Mouse (Mus musculus) lung, embryonic 16.5 days (tissue): ENCODE data around the gene Dyx1c1. TPM values are rescaled to one million over a fixed set of nuclear protein-coding genes. Genes with fewer than 3 reads are reported as not detected.

ENCODE experiments used
- ATAC-seq: fragments of 200-750 bp; cut with Nextera tagmentation; 2 replicates; pipeline ENCODE4 v1.8.0; 2017; ENCODE audit warnings: low read depth, mild to moderate bottlenecking, moderate library complexity
- H3K27ac ChIP-seq: fragments of 300-500 bp; sonication (generic); 2 replicates; pipeline ENCODE4 v1.5.1; 2014; ENCODE audit warnings: mild to moderate bottlenecking, control low read depth, low read length
- H3K27me3 ChIP-seq: fragments of 300-500 bp; sonication (generic); 2 replicates; pipeline ENCODE4 v1.6.1; 2014; ENCODE audit warnings: low read depth, low read length, mixed read lengths; ENCODE audit not compliant: control insufficient read depth, insufficient read depth
- H3K36me3 ChIP-seq: fragments of 300-500 bp; sonication (generic); 2 replicates; pipeline ENCODE4 v1.6.1; 2014; ENCODE audit warnings: low read length; ENCODE audit not compliant: control insufficient read depth, insufficient read depth
- H3K4me1 ChIP-seq: fragments of 300-500 bp; sonication (generic); replicated peaks from 2 replicates; pipeline ENCODE4 v1.6.1; 2014; ENCODE audit warnings: low read length, mixed read lengths; ENCODE audit not compliant: control insufficient read depth, insufficient read depth
- H3K4me2 ChIP-seq: fragments of 300-500 bp; sonication (generic); 2 replicates; pipeline ENCODE4 v1.6.1; 2014; ENCODE audit warnings: low read depth, low read length, control low read depth
- H3K4me3 ChIP-seq: fragments of 300-500 bp; sonication (generic); 2 replicates; pipeline ENCODE4 v1.5.1; 2014; ENCODE audit warnings: mild to moderate bottlenecking, low read length, control low read depth
- H3K9ac ChIP-seq: fragments of 300-500 bp; sonication (generic); 2 replicates; pipeline ENCODE4 v1.6.1; 2014; ENCODE audit warnings: low read length, control low read depth
- H3K9me3 ChIP-seq: fragments of 300-500 bp; sonication (generic); 2 replicates; pipeline ENCODE4 v1.6.1; 2016; ENCODE audit warnings: low read length; ENCODE audit not compliant: control insufficient read depth
- WGBS: fragments of 180-500 bp; shearing (Covaris S2); extraction: QIAGEN DNeasy Blood & Tissue Kit; methylation state at CpG from one replicate; pipeline ENCODE4 v1.1.7; 2014; 5-methylcytosine and 5-hydroxymethylcytosine counted together
- polyA plus RNA-seq: library from polyadenylated mRNA; unstranded; fragments of >200 nt; fragmentation: Nextera tagmentation; extraction: Ambion mirVana; gene quantifications from 2 replicates; pipeline ENCODE4 v1.2.1, GENCODE M21; 2015

Dyx1c1 gene
- polyA plus RNA-seq, 1 experiment from 2014 or later: 2.3 TPM

DNA sequence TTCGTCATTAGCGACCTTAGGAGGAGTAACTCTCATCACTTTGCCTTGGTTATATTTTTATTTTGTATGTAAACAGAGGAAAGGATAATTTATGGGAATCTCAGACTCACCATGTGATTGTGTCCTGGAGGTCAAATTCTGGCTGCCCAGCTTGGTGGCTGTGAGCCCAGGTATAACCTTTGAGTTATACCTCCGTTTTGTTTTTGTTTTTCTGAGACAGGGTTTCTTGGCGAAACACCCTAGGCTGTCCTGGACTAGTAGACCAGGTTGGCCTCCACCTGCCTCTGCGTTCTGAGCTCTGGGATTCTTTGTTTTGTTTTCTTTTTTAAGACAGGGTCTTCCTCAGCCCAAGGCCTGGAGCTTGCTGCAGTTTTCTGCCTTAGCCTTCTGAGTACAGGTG, 30.1 kb downstream of the Dyx1c1 start:
- Histone ChIP-seq H3K4me2 (no peak overlapping the region), H3K9me3 (no peaks in the 10 kb centered on the region), H3K27ac (no peak overlapping the region), H3K27me3 (no peaks in the 10 kb centered on the region), H3K4me3 (no peak overlapping the region), H3K4me1 (peaks cover 8% of the 10 kb centered on the region), H3K9ac (no peak overlapping the region), H3K36me3 (no peaks in the 10 kb centered on the region)
- WGBS: 77% methylated on average over 5 of the region's 5 CpGs
- ATAC-seq: no peak

DNA sequence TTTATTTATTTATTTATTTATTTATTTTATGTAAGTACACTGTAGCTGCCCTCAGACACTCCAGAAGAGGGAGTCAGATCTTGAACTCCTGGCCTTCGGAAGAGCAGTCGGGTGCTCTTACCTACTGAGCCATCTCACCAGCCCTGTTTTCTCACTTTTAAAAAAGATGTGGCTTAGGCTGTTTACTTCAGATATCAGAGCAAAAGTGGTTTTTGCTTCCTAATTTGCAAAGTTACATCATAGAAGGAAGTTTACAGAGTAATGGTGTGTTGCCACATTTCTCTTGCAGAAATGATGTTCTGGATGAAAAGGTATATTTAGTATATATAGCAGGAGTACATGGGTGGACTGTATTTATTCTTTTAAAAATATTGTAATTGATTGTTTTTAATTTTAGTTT, 32.8 kb downstream of the Dyx1c1 start:
- no peaks in the 10 kb centered on the region for H3K27me3 ChIP-seq
- H3K9me3 ChIP-seq: no peaks in the 10 kb centered on the region
- no peaks in the 10 kb centered on the region for H3K36me3 ChIP-seq
- no peak overlapping the region for H3K9ac ChIP-seq
- no peaks in the 10 kb centered on the region for H3K4me1 ChIP-seq
- no peak for ATAC-seq
- H3K27ac ChIP-seq: no peak overlapping the region
- no peak overlapping the region for H3K4me3 ChIP-seq
- H3K4me2 ChIP-seq: no peak overlapping the region
- WGBS: 81% methylated on average over 2 of the region's 2 CpGs

DNA sequence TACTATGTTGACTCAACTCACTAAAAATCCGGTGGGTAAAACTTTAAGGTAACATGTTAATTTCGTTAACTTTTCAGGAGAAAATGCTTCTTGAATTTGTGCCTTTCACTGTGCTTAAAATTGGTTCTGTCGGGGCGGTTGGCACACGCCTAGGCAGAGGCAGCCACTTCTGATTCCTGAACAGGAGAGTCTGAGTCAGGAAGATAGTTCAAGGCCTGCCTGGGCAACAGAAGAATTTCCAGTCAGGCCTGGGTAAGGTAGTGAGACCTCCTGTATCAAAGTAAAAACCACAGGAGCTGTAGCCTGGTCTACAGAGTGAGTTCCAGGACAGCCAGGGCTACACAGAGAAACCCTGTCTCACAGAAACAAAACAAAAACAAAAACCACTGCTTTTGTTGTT, 34.0 kb downstream of the Dyx1c1 start:
- no peak overlapping the region for H3K4me2 ChIP-seq
- ATAC-seq: no peak
- no peaks in the 10 kb centered on the region for H3K27me3 ChIP-seq
- H3K4me1 ChIP-seq: no peaks in the 10 kb centered on the region
- no peaks in the 10 kb centered on the region for H3K36me3 ChIP-seq
- WGBS: 82% methylated on average over 5 of the region's 5 CpGs
- no peak overlapping the region for H3K27ac ChIP-seq
- H3K9ac ChIP-seq: no peak overlapping the region
- no peaks in the 10 kb centered on the region for H3K9me3 ChIP-seq
- no peak overlapping the region for H3K4me3 ChIP-seq

DNA sequence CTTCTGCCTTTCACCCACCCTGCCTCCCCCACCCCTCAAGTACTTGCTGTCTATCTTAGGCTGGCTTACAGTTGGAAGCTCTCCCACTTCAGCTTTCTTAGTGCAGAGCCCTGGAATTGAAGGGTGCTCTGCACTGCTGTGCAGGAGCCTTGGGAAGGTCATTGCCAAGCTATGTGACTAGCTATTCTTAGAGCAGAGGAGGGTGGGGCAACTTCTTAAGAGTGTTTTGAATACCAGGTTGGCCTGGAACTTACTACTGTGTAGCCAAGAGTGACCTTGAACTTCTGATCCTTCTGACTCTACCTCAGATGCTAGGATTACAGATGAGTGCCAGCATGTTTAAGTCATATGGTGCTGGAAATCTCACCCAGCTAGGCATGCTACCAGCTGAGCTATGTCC, 37.6 kb downstream of the Dyx1c1 start:
- no peak for ATAC-seq
- no peaks in the 10 kb centered on the region for H3K9me3 ChIP-seq
- no peaks in the 10 kb centered on the region for H3K27me3 ChIP-seq
- no peaks in the 10 kb centered on the region for H3K36me3 ChIP-seq
- H3K4me1 ChIP-seq: no peaks in the 10 kb centered on the region
- no peak overlapping the region for H3K4me2 ChIP-seq
- H3K4me3 ChIP-seq: no peak overlapping the region
- H3K27ac ChIP-seq: no peak overlapping the region
- no peak overlapping the region for H3K9ac ChIP-seq

DNA sequence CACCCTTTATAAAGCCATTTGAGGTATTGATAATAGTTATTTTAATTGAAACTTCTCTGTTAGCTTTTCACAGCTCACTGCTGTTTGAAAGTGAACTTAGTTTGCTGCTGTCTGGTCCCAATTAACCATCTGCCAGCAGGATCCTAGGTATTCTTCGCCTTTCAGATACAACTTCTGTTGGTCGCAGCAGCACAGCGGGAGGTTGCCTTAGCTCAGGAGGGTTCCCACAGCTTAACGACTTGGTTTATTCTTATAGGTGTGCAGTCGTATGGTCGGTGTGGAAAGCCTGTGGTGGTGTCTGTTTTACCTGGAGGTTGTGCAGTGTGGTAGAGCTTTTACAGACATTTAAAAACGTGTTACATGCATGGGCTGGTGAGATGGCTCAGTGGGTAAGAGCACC, 38.2 kb downstream of the Dyx1c1 start:
- H3K4me3 ChIP-seq: no peak overlapping the region
- WGBS: 59% methylated on average over 7 of the region's 7 CpGs
- no peak for ATAC-seq

DNA sequence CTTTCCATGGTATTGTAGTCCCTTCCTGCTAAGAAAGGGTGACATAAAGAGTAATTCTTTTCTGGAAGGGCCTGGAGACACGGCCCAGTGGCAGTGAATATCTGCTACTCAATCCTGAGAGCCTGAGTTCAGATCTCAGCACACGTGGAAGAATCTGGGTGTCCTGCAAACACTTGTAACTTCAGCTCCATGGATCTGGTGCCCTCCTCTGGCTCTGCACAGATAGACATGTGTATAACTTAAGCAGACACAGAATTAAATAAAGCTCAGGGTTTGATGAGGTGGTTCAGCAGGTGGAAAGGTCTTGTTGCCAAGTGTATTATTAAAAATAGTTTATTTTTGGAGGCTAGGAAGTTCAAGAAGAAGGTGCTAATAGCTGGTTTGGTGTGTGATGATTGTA, 41.9 kb downstream of the Dyx1c1 start:
- 59% methylated on average over 2 of the region's 2 CpGs for WGBS
- no peaks in the 10 kb centered on the region for H3K36me3 ChIP-seq
- H3K9me3 ChIP-seq: no peaks in the 10 kb centered on the region

More for the DNA sequence above, 38.2 kb downstream of the Dyx1c1 start:
- Histone ChIP-seq H3K9ac (no peak overlapping the region), H3K27ac (no peak overlapping the region), H3K4me2 (no peak overlapping the region), H3K9me3 (no peaks in the 10 kb centered on the region), H3K4me1 (no peaks in the 10 kb centered on the region), H3K36me3 (no peaks in the 10 kb centered on the region), H3K27me3 (no peaks in the 10 kb centered on the region)

DNA sequence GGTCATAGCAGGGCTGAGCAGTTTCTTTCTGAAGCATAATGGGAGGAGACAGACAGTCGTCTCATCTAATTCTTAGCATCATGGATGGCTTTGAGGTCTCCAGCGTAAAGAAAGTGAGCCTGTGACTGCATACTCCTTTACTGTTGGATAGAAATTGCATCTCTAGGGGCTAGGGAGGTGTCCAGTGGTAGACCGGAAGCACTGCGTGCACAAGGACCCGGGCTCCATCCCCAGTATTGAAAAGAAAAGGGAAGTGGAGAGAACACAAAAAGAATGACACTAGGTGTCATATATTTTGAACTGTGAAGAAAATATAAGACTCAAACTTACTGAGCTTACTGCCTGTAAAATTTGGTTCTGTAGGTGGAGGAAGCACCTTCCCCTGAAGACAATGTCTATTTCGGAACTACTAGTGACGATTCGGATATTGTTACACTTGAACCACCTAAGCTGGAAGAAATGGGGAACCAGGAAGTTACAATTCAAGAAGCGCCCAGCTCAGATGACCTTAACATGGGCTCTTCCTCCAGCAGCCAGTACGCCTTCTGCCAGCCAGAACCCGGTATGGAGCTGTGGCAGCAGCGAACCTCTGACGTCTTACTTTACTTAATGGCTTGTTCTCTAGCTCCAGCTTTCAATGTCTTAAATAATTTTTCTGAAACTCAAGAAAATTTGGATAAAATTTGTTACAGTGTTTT, 42.9 kb downstream of the Dyx1c1 start:
- ATAC-seq: no peak
- Histone ChIP-seq H3K27me3 (no peaks in the 10 kb centered on the region), H3K36me3 (peaks cover 6% of the 10 kb centered on the region; the same call in 1 of the 2 replicates), H3K9me3 (no peaks in the 10 kb centered on the region), H3K4me1 (no peaks in the 10 kb centered on the region), H3K27ac (no peak overlapping the region), H3K9ac (no peak overlapping the region), H3K4me2 (no peak overlapping the region), H3K4me3 (no peak overlapping the region)
- 86% methylated on average over 13 of the region's 13 CpGs for WGBS

More for the DNA sequence above, 41.9 kb downstream of the Dyx1c1 start:
- H3K27me3 ChIP-seq: no peaks in the 10 kb centered on the region
- H3K4me3 ChIP-seq: no peak overlapping the region
- no peak overlapping the region for H3K4me2 ChIP-seq
- H3K27ac ChIP-seq: no peak overlapping the region
- ATAC-seq: no peak
- no peaks in the 10 kb centered on the region for H3K4me1 ChIP-seq
- no peak overlapping the region for H3K9ac ChIP-seq

DNA sequence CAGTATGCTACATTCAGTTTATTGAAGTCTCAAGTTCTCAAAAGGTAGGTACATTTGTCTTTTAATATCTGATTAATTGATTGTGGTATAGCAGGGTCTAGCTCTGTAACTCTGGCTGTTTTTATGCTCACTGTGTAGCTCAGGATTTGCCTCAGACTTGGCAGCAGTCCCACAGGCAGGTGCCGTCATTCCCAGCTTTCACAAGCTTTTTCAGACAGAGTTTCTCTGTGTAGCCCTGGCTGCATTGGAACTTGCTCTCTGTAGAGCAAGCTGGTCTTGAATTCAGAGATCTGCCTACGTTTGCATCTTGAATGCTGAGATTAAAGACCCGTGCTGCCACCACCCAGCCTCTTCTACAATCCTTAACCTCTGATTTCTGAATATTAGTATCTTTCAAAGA, 43.6 kb downstream of the Dyx1c1 start:
- no peaks in the 10 kb centered on the region for H3K27me3 ChIP-seq
- H3K27ac ChIP-seq: no peak overlapping the region
- H3K4me3 ChIP-seq: no peak overlapping the region
- no peaks in the 10 kb centered on the region for H3K9me3 ChIP-seq
- no peaks in the 10 kb centered on the region for H3K4me1 ChIP-seq
- H3K36me3 ChIP-seq: peaks cover 9% of the 10 kb centered on the region; the same call in 1 of the 2 replicates
- H3K9ac ChIP-seq: no peak overlapping the region
- 56% methylated on average over 3 of the region's 3 CpGs for WGBS
- H3K4me2 ChIP-seq: no peak overlapping the region
- no peak for ATAC-seq

DNA sequence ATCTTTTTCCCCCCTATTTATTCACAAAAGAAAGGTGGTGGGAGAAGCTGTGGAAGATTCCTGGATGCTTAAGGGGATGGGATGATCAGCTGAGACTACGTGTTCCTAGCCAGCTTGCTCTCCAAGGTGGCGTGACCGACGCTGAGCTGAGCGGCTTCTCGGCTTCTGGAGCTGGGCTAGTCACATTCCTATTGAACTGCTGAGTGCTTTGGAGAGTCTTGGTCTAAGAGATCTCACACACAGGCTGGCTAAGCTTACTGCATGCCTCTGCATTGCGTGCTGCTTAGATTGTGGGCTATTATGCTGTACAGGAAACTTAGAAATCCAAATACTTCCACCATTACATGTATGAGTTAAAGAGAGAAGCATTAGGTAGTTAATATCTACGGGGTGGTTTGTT, 45.5 kb downstream of the Dyx1c1 start:
- no peak overlapping the region for H3K4me3 ChIP-seq
- no peak overlapping the region for H3K9ac ChIP-seq
- H3K9me3 ChIP-seq: no peaks in the 10 kb centered on the region
- H3K4me1 ChIP-seq: no peaks in the 10 kb centered on the region
- no peak overlapping the region for H3K27ac ChIP-seq
- no peaks in the 10 kb centered on the region for H3K27me3 ChIP-seq
- peaks cover 9% of the 10 kb centered on the region; the same call in 1 of the 2 replicates for H3K36me3 ChIP-seq
- no peak for ATAC-seq
- 73% methylated on average over 8 of the region's 8 CpGs for WGBS
- H3K4me2 ChIP-seq: no peak overlapping the region

DNA sequence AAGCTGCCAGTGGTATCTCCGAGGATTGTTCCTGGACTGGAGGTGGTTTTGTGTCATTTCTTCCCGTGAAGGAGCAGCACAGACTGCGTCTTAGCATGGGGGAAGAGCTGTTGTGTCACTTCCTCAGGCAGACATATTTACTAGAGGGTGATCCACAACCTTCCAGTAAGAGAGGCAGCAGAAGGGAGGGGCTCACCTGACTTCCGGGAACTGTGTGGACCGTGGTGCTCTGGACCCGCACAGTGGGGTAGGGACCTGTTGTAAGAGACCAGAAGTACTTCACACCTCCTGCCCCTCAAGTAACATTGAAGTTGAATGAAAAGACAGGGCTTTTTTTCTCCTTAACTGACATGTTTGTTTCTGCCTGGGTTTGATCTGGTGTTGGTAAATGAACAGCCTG, 46.5 kb downstream of the Dyx1c1 start:
- no peak for ATAC-seq
- Histone ChIP-seq H3K9me3 (no peaks in the 10 kb centered on the region), H3K4me2 (no peak overlapping the region), H3K4me3 (no peak overlapping the region), H3K36me3 (peaks cover 9% of the 10 kb centered on the region; the same call in 1 of the 2 replicates), H3K9ac (no peak overlapping the region), H3K4me1 (no peaks in the 10 kb centered on the region), H3K27ac (no peak overlapping the region), H3K27me3 (no peaks in the 10 kb centered on the region)
- WGBS: 80% methylated on average over 6 of the region's 6 CpGs
